Mouse (Mus musculus) E14TG2a.4 (cell line): Measurements from ENCODE around the gene Sost.

Experiments
- CTCF ChIP-seq: conservative IDR thresholded peaks from 2 replicates; pipeline ENCODE4 v1.5.1; 2014; ENCODE audit warnings: low read length
- POU5F1 ChIP-seq: IDR thresholded peaks from 2 replicates; pipeline ENCODE4 v1.6.1; 2014; ENCODE audit warnings: low read length, borderline replicate concordance

DNA sequence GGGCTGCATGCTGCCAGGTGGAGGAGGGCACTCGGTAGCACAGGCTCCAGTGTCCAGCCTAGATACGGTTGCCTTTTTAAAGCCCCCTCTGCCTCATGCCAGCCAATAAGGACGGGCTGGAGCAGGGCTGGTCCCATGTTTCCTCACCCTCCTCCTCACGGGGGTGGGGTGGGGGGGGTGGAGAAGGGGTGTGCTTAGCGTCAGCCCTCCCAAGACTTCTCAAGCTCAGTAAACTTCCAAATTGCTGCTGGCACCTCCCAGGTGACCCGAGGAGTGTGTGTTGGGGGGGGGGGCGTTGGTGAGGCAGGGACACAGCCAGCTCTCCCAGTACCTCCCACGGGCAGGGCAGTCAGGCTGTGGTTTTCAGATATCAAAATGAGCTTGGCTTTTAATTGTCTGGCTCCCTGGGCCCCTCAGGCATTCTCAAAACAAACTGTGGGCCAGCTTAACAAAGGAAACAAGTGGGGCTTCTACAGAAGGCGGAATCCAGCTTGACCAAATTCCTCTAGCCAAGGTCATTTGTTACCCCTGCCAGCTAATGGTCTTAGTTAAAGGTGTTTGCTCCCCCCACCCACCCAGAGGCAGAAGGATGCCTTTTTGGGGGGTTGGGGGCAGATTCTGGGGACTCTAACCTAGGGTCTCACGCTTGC lies at the start of gene Sost:
- TF ChIP-seq POU5F1 (no peak), CTCF (no peak)
